7 mouse cellular contexts compared by ENCODE assay signal in genomic region chr5:121848035-121848519, GRCm38 (mm10). TPM values are rescaled to one million over a fixed set of nuclear protein-coding genes. Genes with fewer than 3 reads are reported as not detected.
DNase-seq lines count a peak whose midpoint lies in the region; ATAC-seq and TF ChIP-seq lines count a peak whose summit lies in the region.

No protein-coding gene starts in this region.

- 0% methylated on average over 17 of the region's 17 CpGs for WGBS in heart, embryonic 16.5 days
- WGBS in thymus, adult 2 months = under 1% methylated on average over 17 of the region's 17 CpGs

- peak overlapping the region; percentile 91 for H3K4me2 ChIP-seq in heart, embryonic 16.5 days (ENCODE audit: low read depth, low read length)

- H3K79me2 ChIP-seq in MEL (ENCODE audit: control insufficient read depth, insufficient read depth, low read length, poor library complexity) = peaks cover 3% of the 10 kb centered on the region

- H3K9me3 ChIP-seq in MEL (replicated peaks; ENCODE audit: insufficient read depth, low read length) = no peaks in the 10 kb centered on the region
- H3K9me3 ChIP-seq in heart, embryonic 16.5 days (replicated peaks; ENCODE audit: control insufficient read depth, low read length) = no peaks in the 10 kb centered on the region
- H3K9me3 ChIP-seq in megakaryocyte, embryonic 14.5 days = no peaks in the 10 kb centered on the region

- peak; percentile 3 to 25 (median 6); a peak in 3 of 6 replicates for TF ChIP-seq CTCF in MEL (IDR thresholded peaks at IDR 0.05 in 2 of 3, conservative IDR thresholded peaks at IDR 0.05 in 1 of 3; ENCODE audit: control insufficient read depth in 1 of 3, insufficient read depth in 1 of 3, low read depth in 2 of 3, low read length in 3 of 3, poor library complexity in 1 of 3, severe bottlenecking in 1 of 3)
- TF ChIP-seq CTCF in thymus, adult 2 months (IDR thresholded peaks at IDR 0.05; ENCODE audit: borderline replicate concordance, control insufficient read depth, extremely low read depth, insufficient read depth, low read length, poor library complexity) = peak; percentile 40; the same call in 1 of the 2 replicates

- peak overlapping the region; percentile 51 for H3K27ac ChIP-seq in MEL (ENCODE audit: control insufficient read depth, low read depth, low read length)
- H3K27ac ChIP-seq in heart, embryonic 16.5 days (ENCODE audit: low read length) = peak overlapping the region; percentile 90
- H3K27ac ChIP-seq in thymus, adult 2 months (ENCODE audit: control insufficient read depth, insufficient read depth, low read length) = peak overlapping the region; percentile 60; the same call in 1 of the 2 replicates

- TF ChIP-seq POLR2A in MEL (IDR thresholded peaks at IDR 0.05; ENCODE audit: control insufficient read depth in 1 of 2, insufficient read depth in 1 of 2, low read depth in 1 of 2, low read length in 2 of 2, poor library complexity in 1 of 2) = peak in 1 of 2 experiments; percentile 49; a peak in 1 of 4 replicates
- 0 out of 2 replicates have a peak, but pooled peaks have one; percentile 24 for TF ChIP-seq POLR2A in thymus, adult 2 months (IDR thresholded peaks at IDR 0.05; ENCODE audit: control insufficient read depth, extremely low read depth, insufficient read depth, low read length, poor library complexity)

- no peaks in the 10 kb centered on the region for H3K27me3 ChIP-seq in MEL (ENCODE audit: control insufficient read depth in 1 of 2, insufficient read depth in 2 of 2, low read length in 2 of 2)
- peaks cover 9% of the 10 kb centered on the region for H3K27me3 ChIP-seq in heart, embryonic 16.5 days (ENCODE audit: control insufficient read depth, insufficient read depth, low read length)
- H3K27me3 ChIP-seq in megakaryocyte, embryonic 14.5 days (replicated peaks) = peaks cover 13% of the 10 kb centered on the region
- no peaks in the 10 kb centered on the region for H3K27me3 ChIP-seq in thymus, adult 2 months (ENCODE audit: control insufficient read depth, insufficient read depth, low read length)

- H3K9ac ChIP-seq in MEL (ENCODE audit: control insufficient read depth, low read depth, low read length, poor library complexity, severe bottlenecking) = peak overlapping the region; percentile 70
- peak overlapping the region; percentile 78 for H3K9ac ChIP-seq in heart, embryonic 16.5 days (ENCODE audit: low read length)

- ATAC-seq in heart, embryonic 16.5 days (replicated peaks; ENCODE audit: extremely low read depth, insufficient read depth, low FRiP score) = peak; percentile 32; the same call in 1 of the 2 replicates

- peak overlapping the region; percentile 61 to 74 for H3K4me3 ChIP-seq in MEL (ENCODE audit: control insufficient read depth in 1 of 2, insufficient read depth in 1 of 2, low read depth in 2 of 2, low read length in 2 of 2)
- H3K4me3 ChIP-seq in heart, embryonic 16.5 days (ENCODE audit: low read length) = peak overlapping the region; percentile 93
- peak overlapping the region; percentile 95 for H3K4me3 ChIP-seq in megakaryocyte, embryonic 14.5 days (replicated peaks)
- H3K4me3 ChIP-seq in thymus, adult 2 months (ENCODE audit: control insufficient read depth, insufficient read depth, low read length) = peak overlapping the region; percentile 89

- no peak for TF ChIP-seq RAD21 in MEL (IDR thresholded peaks at IDR 0.05; ENCODE audit: low read depth, low read length)

- H3K4me1 ChIP-seq in MEL (ENCODE audit: control insufficient read depth in 1 of 2, insufficient read depth in 2 of 2, low read length in 2 of 2) = peaks cover 0 to 11% of the 10 kb centered on the region in 2 experiments; a peak in 2 of 4 replicates
- H3K4me1 ChIP-seq in heart, embryonic 16.5 days (ENCODE audit: control insufficient read depth, insufficient read depth, low read length) = peaks cover 38% of the 10 kb centered on the region
- H3K4me1 ChIP-seq in megakaryocyte, embryonic 14.5 days = peaks cover 72% of the 10 kb centered on the region
- H3K4me1 ChIP-seq in thymus, adult 2 months (replicated peaks; ENCODE audit: control insufficient read depth, insufficient read depth, low read length) = peaks cover 31% of the 10 kb centered on the region

- peaks cover 0 to 2% of the 10 kb centered on the region in 2 experiments; a peak in 1 of 4 replicates for H3K36me3 ChIP-seq in MEL (ENCODE audit: control insufficient read depth in 1 of 2, insufficient read depth in 2 of 2, low read length in 2 of 2)
- H3K36me3 ChIP-seq in heart, embryonic 16.5 days (ENCODE audit: control insufficient read depth, insufficient read depth) = peaks cover 13% of the 10 kb centered on the region
- H3K36me3 ChIP-seq in megakaryocyte, embryonic 14.5 days (replicated peaks; ENCODE audit: low read length) = peaks cover 25% of the 10 kb centered on the region
- H3K36me3 ChIP-seq in thymus, adult 2 months (ENCODE audit: control insufficient read depth, insufficient read depth, low read length) = no peaks in the 10 kb centered on the region

- DNase-seq in CD4-positive, CD25-positive, alpha-beta regulatory T cell, adult 2 months (ENCODE audit: low read depth, low spot score) = peak; percentile 66
- peak; percentile 81 for DNase-seq in MEL (ENCODE audit: low read depth, low spot score)
- peak; percentile 81 for DNase-seq in embryo, embryonic 10.5 days (ENCODE audit: low spot score)
- DNase-seq in kidney, postnatal 25 days = peak; percentile 66 to 75
- DNase-seq in thymus, adult 2 months = peak; percentile 51

- TF ChIP-seq EP300 in MEL (IDR thresholded peaks at IDR 0.05; ENCODE audit: low read depth in 1 of 2, low read length in 2 of 2) = no peak

TF ChIP-seq in MEL, 35 proteins besides CTCF, POLR2A, EP300 and RAD21:
- TF ChIP-seq TAL1 (IDR thresholded peaks at IDR 0.05; ENCODE audit: low read length) (no peak), TBP (IDR thresholded peaks at IDR 0.05; ENCODE audit: low read depth, low read length) (peak; percentile 31; the same call in 1 of the 2 replicates), MAFK (IDR thresholded peaks at IDR 0.05; ENCODE audit: borderline replicate concordance, low read depth, low read length) (no peak), KAT2A (conservative IDR thresholded peaks at IDR 0.05; ENCODE audit: low read depth, low read length) (no peak), TCF12 (IDR thresholded peaks at IDR 0.05; ENCODE audit: low read depth, low read length) (no peak), HCFC1 (IDR thresholded peaks at IDR 0.05; ENCODE audit: low read depth, low read length) (peak; percentile 70), MAX (IDR thresholded peaks at IDR 0.05; ENCODE audit: low read length) (peak; percentile 24; the same call in 1 of the 2 replicates), ETS1 (IDR thresholded peaks at IDR 0.05; ENCODE audit: low read depth, low read length) (0 out of 2 replicates have a peak, but pooled peaks have one; percentile 32), GATA1 (IDR thresholded peaks at IDR 0.05; ENCODE audit: low read depth, low read length) (no peak), E2F4 (IDR thresholded peaks at IDR 0.05; ENCODE audit: borderline replicate concordance, low read depth, low read length) (no peak), SMC3 (IDR thresholded peaks at IDR 0.05; ENCODE audit: low read depth, low read length) (no peak), MXI1 (IDR thresholded peaks at IDR 0.05; ENCODE audit: low read depth, low read length) (0 out of 2 replicates have a peak, but pooled peaks have one; percentile 0), MYC (IDR thresholded peaks at IDR 0.05; ENCODE audit: low read depth, low read length) (peak; percentile 38; the same call in 1 of the 2 replicates), ZMIZ1 (IDR thresholded peaks at IDR 0.05; ENCODE audit: low read depth, low read length) (no peak), NELFE (IDR thresholded peaks at IDR 0.05; ENCODE audit: low read depth, low read length) (0 out of 2 replicates have a peak, but pooled peaks have one; percentile 22), MAZ (IDR thresholded peaks at IDR 0.05; ENCODE audit: low read depth, low read length) (peak; percentile 64; the same call in 1 of the 2 replicates)

RNA-seq across cellular contexts. Expression of gene Pheta1, which starts 0.7 kb away (rescaled TPM):
- 6.6 and 8.1 TPM in 2 replicates for total RNA-seq in MEL (2012; rRNA removed)
- polyA plus RNA-seq in MEL (2012; ENCODE audit: insufficient read depth in 1 of 2, insufficient read length in 2 of 2, low read depth in 1 of 2, low replicate concordance in 2 of 2, missing spikeins in 1 of 2) = 1 to 10 TPM in 1 of 2 experiments, not detected in 1; 8.8 TPM
- 15.3 and 19.4 TPM in 2 replicates for polyA plus RNA-seq in heart, embryonic 16.5 days (2015; fragmentation: Nextera tagmentation; extraction: Ambion mirVana)
- 12.8 and 13.0 TPM in 2 replicates for polyA plus RNA-seq in megakaryocyte, embryonic 14.5 days (2012; ENCODE audit: insufficient read depth, low replicate concordance)
- polyA plus RNA-seq in thymus, adult 2 months (2012; rRNA removed) = 23.3 and 25.3 TPM in 2 replicates

RNA-seq across cellular contexts. Expression of gene Sh2b3, which starts 10.6 kb away (rescaled TPM):
- total RNA-seq in MEL (2012; rRNA removed) = 14.0 and 18.1 TPM in 2 replicates
- 10 to 100 TPM in 1 of 2 experiments, not detected in 1; 43.2 TPM for polyA plus RNA-seq in MEL (2012; ENCODE audit: insufficient read depth in 1 of 2, insufficient read length in 2 of 2, low read depth in 1 of 2, low replicate concordance in 2 of 2, missing spikeins in 1 of 2)
- polyA plus RNA-seq in heart, embryonic 16.5 days (2015; fragmentation: Nextera tagmentation; extraction: Ambion mirVana) = 12.0 and 13.3 TPM in 2 replicates
- polyA plus RNA-seq in megakaryocyte, embryonic 14.5 days (2012; ENCODE audit: insufficient read depth, low replicate concordance) = 156 and 517 TPM in 2 replicates
- 48.3 and 80.5 TPM in 2 replicates for polyA plus RNA-seq in thymus, adult 2 months (2012; rRNA removed)

Comparison
In these comparisons a context has a peak if more than half of its experiments do, and no peak if none do; other contexts are left out.
1. Peak in every context shown above with its lines: DNase-seq, ATAC-seq, H3K4me3 ChIP-seq and H3K27ac ChIP-seq.